Mouse (Mus musculus) heart, embryonic 16.5 days (tissue): ENCODE data around the gene Wars2. TPM values are rescaled to one million over a fixed set of nuclear protein-coding genes. Genes with fewer than 3 reads are reported as not detected.
A peak's percentile ranks its signal among the peaks of the same experiment; 100 is the strongest.

Experiments used
- ATAC-seq: fragments of 200-750 bp; cut with Nextera tagmentation; replicated peaks from 2 replicates; pipeline ENCODE4 v1.8.0; 2017; ENCODE audit warnings: moderate number of reproducible peaks; ENCODE audit not compliant: insufficient read depth, low FRiP score; ENCODE audit errors: extremely low read depth
- H3K27ac ChIP-seq: fragments of 300-500 bp; sonication (generic); 2 replicates; pipeline ENCODE4 v1.5.1; 2014; ENCODE audit warnings: mild to moderate bottlenecking, low read length, control low read depth, moderate library complexity
- H3K27me3 ChIP-seq: fragments of 300-500 bp; sonication (generic); 2 replicates; pipeline ENCODE4 v1.6.1; 2014; ENCODE audit warnings: low read length, mixed read lengths; ENCODE audit not compliant: control insufficient read depth, insufficient read depth
- H3K36me3 ChIP-seq: fragments of 300-500 bp; sonication (generic); 2 replicates; pipeline ENCODE4 v1.6.1; 2014; ENCODE audit not compliant: control insufficient read depth, insufficient read depth
- H3K4me1 ChIP-seq: fragments of 300-500 bp; sonication (generic); 2 replicates; pipeline ENCODE4 v1.6.1; 2014; ENCODE audit warnings: low read length, mixed read lengths; ENCODE audit not compliant: control insufficient read depth, insufficient read depth
- H3K4me2 ChIP-seq: fragments of 300-500 bp; sonication (generic); 2 replicates; pipeline ENCODE4 v1.6.1; 2014; ENCODE audit warnings: low read depth, mild to moderate bottlenecking, control low read depth, low read length
- H3K4me3 ChIP-seq: fragments of 300-500 bp; sonication (generic); 2 replicates; pipeline ENCODE4 v1.5.1; 2014; ENCODE audit warnings: mild to moderate bottlenecking, control low read depth, low read length
- H3K9ac ChIP-seq: fragments of 300-500 bp; sonication (generic); 2 replicates; pipeline ENCODE4 v1.6.1; 2014; ENCODE audit warnings: low read length, control low read depth
- H3K9me3 ChIP-seq: fragments of 300-500 bp; sonication (generic); replicated peaks from 2 replicates; pipeline ENCODE4 v1.6.1; 2016; ENCODE audit warnings: low read length; ENCODE audit not compliant: control insufficient read depth
- WGBS: fragments of 180-500 bp; shearing (Covaris S2); extraction: QIAGEN DNeasy Blood & Tissue Kit; methylation state at CpG from one replicate; pipeline ENCODE4 v1.1.7; 2014; 5-methylcytosine and 5-hydroxymethylcytosine counted together
- polyA plus RNA-seq: library from polyadenylated mRNA; unstranded; fragments of >200 nt; fragmentation: Nextera tagmentation; extraction: Ambion mirVana; gene quantifications from 2 replicates; pipeline ENCODE4 v1.2.1, GENCODE M21; 2015

The Wars2 gene
- polyA plus RNA-seq, 1 experiment from 2014 or later: 8.6 TPM

DNA sequence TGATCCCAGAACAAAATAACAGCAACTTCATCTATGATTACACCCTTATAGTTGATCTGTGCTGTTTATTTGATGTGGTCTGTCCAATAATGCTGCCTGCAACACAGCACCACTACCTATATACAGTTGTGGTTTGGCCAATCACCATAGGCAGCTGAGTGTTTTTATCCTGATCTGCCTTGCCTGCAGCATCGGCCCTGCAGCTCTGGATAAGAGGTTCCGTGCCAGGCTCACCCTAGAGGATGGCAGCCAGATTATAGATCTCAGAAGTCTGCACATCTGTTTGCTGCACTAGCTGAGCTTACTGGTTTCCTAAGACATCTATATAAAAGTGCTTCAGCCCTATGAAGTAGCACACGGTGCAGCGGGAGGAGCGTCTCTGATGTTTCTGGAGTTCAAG lies 32.3 kb downstream of the Wars2 start:
- H3K36me3 ChIP-seq: no peaks in the 10 kb centered on the region
- no peak overlapping the region for H3K27ac ChIP-seq
- no peak overlapping the region for H3K9ac ChIP-seq
- no peaks in the 10 kb centered on the region for H3K9me3 ChIP-seq
- no peak overlapping the region for H3K4me3 ChIP-seq
- H3K4me2 ChIP-seq: no peak overlapping the region
- 78% methylated on average over 5 of the region's 5 CpGs for WGBS
- H3K27me3 ChIP-seq: no peaks in the 10 kb centered on the region
- no peaks in the 10 kb centered on the region for H3K4me1 ChIP-seq
- ATAC-seq: no peak

DNA sequence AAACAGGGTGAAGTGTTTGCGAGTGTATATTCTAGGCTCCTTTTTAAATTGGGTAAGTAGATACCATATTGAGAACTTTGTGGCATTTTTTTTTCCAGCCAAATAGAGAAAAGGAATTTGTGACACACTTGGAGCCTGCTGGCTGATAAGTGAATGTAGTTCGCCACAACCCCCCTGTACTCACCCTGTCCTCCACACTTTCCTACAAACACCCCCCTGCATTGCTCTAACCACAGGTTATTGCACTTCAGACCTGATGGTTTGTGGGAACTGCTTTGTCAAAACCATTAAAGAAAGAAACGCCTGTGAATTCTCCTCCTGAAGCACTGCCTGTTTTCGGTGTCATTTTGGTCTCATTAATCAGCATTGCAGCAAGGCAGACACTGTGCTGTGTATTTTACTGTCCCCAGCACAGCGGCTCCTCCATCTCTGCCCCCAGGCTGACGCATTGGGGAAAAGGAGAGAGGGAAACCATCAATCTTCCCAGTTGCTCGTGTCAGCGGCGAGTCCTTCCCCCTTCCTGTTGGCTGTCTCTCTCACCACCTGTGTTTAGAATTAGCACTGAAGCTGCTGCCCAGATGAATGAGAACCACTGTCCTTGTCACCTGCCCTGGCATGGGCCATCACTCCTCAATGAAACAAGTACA lies 33.9 kb downstream of the Wars2 start:
- no peak overlapping the region for H3K27ac ChIP-seq
- no peak overlapping the region for H3K4me2 ChIP-seq
- WGBS: 47% methylated on average over 9 of the region's 9 CpGs
- H3K36me3 ChIP-seq: no peaks in the 10 kb centered on the region
- H3K4me3 ChIP-seq: no peak overlapping the region
- no peak for ATAC-seq
- H3K27me3 ChIP-seq: no peaks in the 10 kb centered on the region
- no peaks in the 10 kb centered on the region for H3K4me1 ChIP-seq
- H3K9ac ChIP-seq: no peak overlapping the region
- H3K9me3 ChIP-seq: no peaks in the 10 kb centered on the region

DNA sequence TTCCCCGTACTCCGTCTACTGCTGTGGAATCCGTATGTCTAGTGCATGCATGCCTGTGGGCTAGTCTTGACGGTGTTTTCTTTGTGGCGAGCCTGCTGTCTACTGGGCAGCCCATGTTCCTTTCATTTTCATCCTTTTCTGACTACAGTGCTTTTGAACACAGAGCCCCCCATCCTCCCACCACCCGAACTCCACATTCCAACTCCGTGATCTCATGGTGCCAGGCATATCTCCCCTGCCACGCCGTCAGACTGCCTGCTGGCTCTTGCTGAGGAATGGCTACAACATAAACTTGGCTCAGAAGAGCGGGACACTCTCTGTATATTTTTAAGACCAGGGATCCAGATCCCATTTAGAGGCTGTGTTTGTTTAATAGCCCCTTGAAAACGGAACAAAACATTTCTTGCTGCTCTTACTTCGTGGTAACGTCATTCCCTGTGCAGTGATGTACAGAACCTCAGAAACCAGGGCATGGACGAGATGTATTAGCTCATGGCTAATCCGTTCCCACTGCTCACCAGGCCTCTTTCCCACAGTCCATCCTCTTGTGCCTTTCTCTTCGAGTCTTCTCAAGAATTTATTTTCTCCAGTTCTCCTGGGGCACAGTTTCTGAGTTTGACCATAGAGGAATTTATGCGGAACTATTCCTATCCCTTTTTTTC lies 42.6 kb downstream of the Wars2 start:
- WGBS: 51% methylated on average over 17 of the region's 17 CpGs
- H3K4me3 ChIP-seq: no peak overlapping the region
- H3K4me2 ChIP-seq: peak overlapping the region; percentile 43
- no peaks in the 10 kb centered on the region for H3K36me3 ChIP-seq
- H3K27ac ChIP-seq: peak overlapping the region; percentile 65
- peak overlapping the region; percentile 36; the same call in 1 of the 2 replicates for H3K9ac ChIP-seq
- H3K27me3 ChIP-seq: no peaks in the 10 kb centered on the region
- H3K4me1 ChIP-seq: peaks cover 7% of the 10 kb centered on the region; the same call in 1 of the 2 replicates
- H3K9me3 ChIP-seq: no peaks in the 10 kb centered on the region
- peak; percentile 60 for ATAC-seq

DNA sequence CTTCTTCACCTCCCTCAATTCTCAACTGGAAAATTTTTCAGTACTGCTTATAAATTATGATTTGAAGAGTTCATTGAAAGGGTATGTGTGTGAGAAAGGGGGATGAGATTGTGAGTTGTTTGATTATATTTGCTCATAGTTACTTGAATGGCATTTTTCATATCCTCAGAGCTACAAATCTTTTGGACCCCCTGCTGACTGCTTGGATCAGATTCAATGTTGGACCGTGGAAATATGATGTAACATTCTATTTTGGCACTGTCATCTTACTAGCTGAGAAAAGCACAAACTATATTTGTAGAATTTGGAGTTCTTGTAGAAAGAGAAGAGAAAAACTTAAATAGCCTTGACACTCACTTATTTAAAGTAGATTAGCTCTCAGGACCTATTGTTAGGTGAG lies 43.5 kb downstream of the Wars2 start:
- Histone ChIP-seq H3K4me3 (no peak overlapping the region), H3K9ac (no peak overlapping the region), H3K4me2 (no peak overlapping the region), H3K9me3 (no peaks in the 10 kb centered on the region), H3K4me1 (peaks cover 7% of the 10 kb centered on the region; the same call in 1 of the 2 replicates), H3K27ac (no peak overlapping the region), H3K36me3 (no peaks in the 10 kb centered on the region), H3K27me3 (no peaks in the 10 kb centered on the region)
- 33% methylated on average over 1 of the region's 1 CpGs for WGBS
- ATAC-seq: no peak

DNA sequence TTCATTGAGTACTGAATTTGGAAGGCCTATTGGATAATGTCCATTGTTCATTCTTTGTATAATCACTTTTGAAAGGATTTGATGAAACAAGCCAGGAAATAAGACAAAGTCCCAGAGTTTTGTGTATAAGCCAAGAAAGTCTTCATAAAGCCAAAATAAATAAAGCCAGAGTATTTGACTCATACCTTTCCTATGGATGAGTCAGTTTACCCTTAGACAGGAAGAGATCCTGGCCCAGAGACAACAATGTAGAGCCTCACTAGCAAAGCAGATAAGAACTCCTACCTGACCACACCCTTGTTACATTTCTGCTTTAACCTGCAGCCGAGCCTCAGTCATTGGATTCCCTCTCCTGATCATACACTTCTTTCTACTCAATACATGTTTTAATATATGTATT lies 47.2 kb downstream of the Wars2 start:
- Histone ChIP-seq H3K27me3 (no peaks in the 10 kb centered on the region), H3K4me1 (peaks cover 10% of the 10 kb centered on the region; the same call in 1 of the 2 replicates), H3K4me3 (no peak overlapping the region), H3K27ac (no peak overlapping the region), H3K9ac (no peak overlapping the region), H3K36me3 (no peaks in the 10 kb centered on the region), H3K9me3 (no peaks in the 10 kb centered on the region), H3K4me2 (no peak overlapping the region)
- ATAC-seq: no peak
- WGBS: 63% methylated on average over 1 of the region's 1 CpGs

DNA sequence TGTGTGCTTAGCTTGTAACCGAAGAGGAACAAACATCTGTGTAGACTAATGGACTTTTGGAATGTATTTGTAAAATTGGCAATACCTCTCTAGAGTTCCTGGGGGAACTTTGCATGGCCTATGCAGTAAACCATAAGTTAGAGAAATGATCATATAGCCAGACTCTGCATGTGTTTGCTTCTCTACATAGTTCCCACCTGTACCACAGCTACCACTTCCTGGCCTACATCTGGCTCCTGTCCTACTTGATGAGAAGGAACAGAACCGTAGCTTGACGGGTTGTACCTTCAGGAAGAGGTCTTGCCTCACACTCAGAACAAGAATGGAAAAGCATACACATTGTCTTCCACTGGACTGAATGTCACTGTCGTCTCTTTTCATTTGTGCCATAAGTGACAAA lies 52.7 kb downstream of the Wars2 start:
- H3K9me3 ChIP-seq: no peaks in the 10 kb centered on the region
- H3K4me2 ChIP-seq: no peak overlapping the region
- no peak overlapping the region for H3K4me3 ChIP-seq
- no peak for ATAC-seq
- H3K9ac ChIP-seq: no peak overlapping the region
- no peak overlapping the region for H3K27ac ChIP-seq
- peaks cover 5% of the 10 kb centered on the region for H3K4me1 ChIP-seq
- WGBS: 49% methylated on average over 4 of the region's 4 CpGs
- no peaks in the 10 kb centered on the region for H3K27me3 ChIP-seq
- no peaks in the 10 kb centered on the region for H3K36me3 ChIP-seq

DNA sequence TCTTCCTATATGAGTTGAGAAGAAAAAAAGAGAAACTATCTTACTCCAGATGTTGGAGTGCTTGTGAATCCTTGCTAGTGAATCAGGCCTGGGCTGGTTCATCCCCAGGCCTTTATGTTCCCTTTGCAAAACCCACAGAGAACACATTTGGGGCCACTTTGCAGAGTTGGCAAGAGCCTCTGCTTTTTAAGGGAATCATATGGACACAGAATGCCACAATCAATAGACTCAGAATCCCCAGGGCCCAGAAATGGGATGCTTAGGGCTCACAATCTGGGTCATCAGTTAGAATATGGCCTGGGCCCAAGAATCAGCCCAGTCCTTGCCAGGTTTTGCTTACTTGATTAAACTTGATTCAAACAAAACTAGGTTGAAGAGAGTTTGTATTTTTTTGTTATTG lies 62.5 kb downstream of the Wars2 start:
- Histone ChIP-seq H3K4me2 (no peak overlapping the region), H3K27me3 (no peaks in the 10 kb centered on the region), H3K9ac (no peak overlapping the region), H3K4me3 (no peak overlapping the region), H3K4me1 (peaks cover 3% of the 10 kb centered on the region; the same call in 1 of the 2 replicates), H3K36me3 (no peaks in the 10 kb centered on the region), H3K27ac (no peak overlapping the region), H3K9me3 (no peaks in the 10 kb centered on the region)
- ATAC-seq: no peak

DNA sequence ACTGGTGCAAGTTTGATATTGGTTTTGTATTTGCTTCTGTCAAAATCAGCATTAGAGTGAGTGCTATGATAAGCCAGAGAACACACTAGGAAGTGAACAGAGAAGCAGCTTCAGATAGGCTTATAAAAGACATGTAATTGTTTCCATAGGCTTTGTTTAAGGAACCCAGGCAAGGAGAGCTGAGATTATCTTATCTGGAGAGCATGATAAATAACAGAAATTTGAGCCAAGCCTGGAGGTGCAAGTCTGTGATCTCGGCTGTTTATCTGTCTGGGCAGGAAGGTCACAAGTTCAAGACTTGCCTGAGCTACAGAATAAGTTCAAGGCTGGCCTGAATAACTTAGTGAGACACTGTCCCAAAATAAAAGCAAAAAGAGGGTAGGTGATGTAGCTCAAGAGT lies 67.5 kb downstream of the Wars2 start:
- H3K4me3 ChIP-seq: no peak overlapping the region
- H3K9me3 ChIP-seq: no peaks in the 10 kb centered on the region
- H3K4me2 ChIP-seq: no peak overlapping the region
- 21% methylated on average over 1 of the region's 1 CpGs for WGBS
- H3K9ac ChIP-seq: no peak overlapping the region
- H3K27me3 ChIP-seq: no peaks in the 10 kb centered on the region
- H3K4me1 ChIP-seq: peaks cover 3% of the 10 kb centered on the region; the same call in 1 of the 2 replicates
- ATAC-seq: no peak
- no peaks in the 10 kb centered on the region for H3K36me3 ChIP-seq
- no peak overlapping the region for H3K27ac ChIP-seq

DNA sequence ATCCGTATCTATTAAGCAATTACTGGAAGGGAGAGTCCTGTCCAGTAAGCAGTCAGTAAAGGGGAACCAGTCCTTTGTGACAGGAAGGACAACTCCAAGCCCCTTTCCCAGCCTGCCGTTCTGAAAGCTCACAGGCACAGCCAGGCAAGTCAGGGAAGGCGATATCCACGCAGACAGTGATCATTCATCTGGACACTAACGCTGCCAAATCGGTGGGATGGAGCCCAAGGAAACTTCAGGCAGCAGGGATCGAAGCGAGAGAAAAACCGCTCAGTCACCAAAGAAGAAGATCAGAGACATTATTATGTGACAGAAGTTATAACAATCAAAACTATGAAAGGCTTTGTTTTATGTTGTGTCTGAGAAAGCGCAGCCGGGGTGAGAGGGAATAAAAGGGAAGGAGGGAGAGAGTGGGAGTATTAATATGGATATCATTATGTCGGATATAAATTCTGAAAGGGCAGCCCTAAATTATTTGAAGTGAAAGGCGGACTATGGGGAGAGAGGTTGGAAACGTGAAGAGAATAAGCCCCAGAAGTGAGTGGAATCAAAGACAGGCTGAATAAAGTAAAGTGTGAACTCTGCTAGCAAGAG lies 70.3 kb downstream of the Wars2 start:
- 63% methylated on average over 14 of the region's 14 CpGs for WGBS
- H3K36me3 ChIP-seq: no peaks in the 10 kb centered on the region
- H3K27me3 ChIP-seq: no peaks in the 10 kb centered on the region
- no peak for ATAC-seq
- H3K9me3 ChIP-seq: no peaks in the 10 kb centered on the region
- H3K4me2 ChIP-seq: no peak overlapping the region
- H3K9ac ChIP-seq: no peak overlapping the region
- H3K27ac ChIP-seq: no peak overlapping the region
- no peak overlapping the region for H3K4me3 ChIP-seq
- no peaks in the 10 kb centered on the region; the same call in 1 of the 2 replicates for H3K4me1 ChIP-seq
